Mouse (Mus musculus): ENCODE data around the gene Gm49396.

GRCm38 (mm10) chr7:30607706-30608309 is 44.7 kb downstream of the Gm49396 start:
- TF ChIP-seq CTCF (IDR thresholded peaks at IDR 0.05; ENCODE audit: low read depth, low read length) (peak; percentile 90), POLR2A (IDR thresholded peaks at IDR 0.05; ENCODE audit: insufficient read depth, low read length) (no peak), EP300 (IDR thresholded peaks at IDR 0.05; ENCODE audit: insufficient read depth, low read depth, low read length) (peak; percentile 91)

All from ES-Bruce4 (cell line).